Mouse (Mus musculus) urinary bladder, postnatal 25 days (tissue): ENCODE data around the gene Fau.

ENCODE experiments used
- DNase-seq: peaks from one replicate; pipeline ENCODE4 v3.0.0; 2022; ENCODE audit warnings: low spot score

Fau gene

DNA sequence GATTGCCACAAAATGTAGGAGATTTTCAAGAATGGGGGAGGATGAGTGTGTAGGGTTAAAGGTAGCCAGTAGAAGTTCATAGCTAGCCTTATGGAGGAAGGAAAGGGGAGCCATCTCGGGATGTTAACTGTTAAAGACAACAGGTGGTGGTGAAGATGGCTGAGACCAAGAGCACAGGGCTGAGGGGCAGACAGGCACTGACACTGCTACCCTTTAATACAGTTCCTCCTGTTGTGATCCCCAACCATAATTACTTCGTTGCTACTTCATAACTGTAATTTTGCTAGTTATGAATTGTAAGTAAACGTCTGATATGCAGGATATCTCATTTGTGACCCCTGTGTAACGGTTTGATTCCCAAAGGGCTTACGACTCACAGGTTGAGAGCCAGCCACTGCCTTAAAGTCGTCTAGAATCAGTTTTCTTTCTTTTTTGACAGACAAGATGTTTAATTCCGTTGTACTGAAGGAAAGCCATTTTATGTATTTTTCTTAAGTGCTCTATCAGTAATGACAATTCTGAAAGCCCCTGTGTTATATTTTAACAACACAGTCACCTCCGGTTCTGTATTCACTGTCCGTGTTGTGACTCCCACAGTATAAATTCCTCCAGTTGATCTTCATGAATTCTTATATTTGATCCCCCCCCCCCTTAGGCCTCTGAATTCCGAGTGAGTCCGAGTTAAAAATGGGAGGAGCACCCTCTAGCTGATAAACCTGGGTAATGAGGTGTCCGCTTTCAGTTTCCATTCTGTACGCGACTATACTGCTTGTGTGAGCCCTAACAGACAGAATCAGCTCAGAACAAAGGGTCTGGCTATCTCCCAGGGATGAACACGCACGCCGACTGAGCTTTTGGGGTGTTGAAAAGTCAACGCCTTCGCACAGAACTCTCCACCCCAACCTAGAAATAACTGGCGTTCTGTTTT lies 12.0 kb upstream of the Fau start:
- no peak for DNase-seq

DNA sequence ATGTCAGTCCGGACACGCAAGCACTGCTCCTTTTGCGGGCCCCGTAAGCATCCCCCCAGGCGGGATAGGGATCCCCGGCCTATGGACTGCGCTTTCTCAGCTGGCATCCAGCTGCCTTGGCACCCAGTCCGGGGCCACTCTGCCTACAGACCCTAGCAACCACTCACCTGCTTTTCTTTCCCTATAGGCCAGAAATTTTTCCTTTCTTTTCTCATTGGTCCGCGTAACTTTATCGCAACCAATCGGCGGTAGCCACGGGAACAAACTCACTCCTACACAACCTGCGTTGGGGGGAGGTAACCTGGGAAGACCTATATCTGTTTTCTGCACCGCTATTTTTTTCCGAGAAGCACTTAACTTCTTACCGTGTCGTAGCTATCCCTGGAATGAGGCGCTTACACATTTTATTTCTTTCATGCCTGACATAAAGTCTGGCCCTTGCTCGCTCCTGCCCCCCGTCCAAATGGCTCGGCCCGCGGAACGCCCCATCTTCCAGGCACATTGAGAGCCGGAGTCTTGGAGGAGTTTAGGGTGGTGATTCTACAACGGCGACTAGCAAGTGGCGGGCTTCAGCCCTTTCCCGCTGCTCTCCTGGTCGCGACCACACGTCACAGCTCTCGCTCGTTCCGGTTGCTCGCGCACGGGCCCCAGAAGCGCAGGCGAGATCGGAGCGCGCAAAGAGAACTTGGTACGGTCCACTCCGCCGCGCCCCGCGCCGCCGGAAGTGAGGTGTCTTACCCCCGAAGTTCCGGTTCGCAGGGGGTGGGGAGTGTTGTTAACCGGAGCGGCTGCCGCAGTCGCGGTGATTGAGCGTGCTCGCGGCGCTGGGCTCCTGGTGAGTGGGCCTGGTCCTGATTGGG lies 11.1 kb upstream of the Fau start, which contains the start of gene Syvn1:
Syvn1 (plus strand) TSS at position 283 of the 860 bp plus-strand sequence.
- DNase-seq = peak; percentile 86

DNA sequence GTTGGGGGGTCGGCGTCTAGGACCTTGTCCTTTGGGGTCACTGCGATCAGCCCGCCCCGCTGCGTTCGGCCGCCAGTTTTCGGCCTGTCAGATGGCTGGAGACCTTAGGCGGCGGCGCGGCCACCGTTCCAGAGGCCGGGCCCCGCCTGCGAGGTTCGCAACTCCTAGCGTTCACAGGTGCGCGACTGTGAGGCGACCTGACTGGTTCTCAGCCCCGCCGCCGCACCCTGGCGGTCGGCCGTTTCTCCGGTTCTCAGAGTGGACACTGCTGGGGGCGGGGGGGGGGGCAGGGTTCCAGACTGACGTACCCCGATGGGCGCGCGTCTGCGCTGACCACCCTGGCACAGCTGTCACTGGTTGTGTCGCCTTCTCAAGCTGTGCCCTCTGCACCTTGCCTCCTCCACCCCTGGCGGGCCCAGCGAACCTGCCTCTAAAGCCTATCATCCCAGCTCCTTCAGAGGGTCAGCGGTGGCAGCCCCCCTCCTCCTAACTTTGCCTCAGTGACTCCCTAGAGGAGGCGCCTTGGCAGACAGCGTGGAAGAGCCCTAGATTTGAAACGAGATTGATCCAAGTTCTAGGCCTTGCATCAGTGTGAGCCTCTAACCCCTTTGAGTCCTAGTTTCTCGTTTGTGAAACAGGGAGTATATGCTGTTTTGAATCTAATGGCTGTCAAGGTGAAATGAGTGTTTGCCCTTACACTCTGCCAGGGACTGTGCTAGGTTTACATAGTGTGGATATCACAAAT lies 10.3 kb upstream of the Fau start:
- no peak for DNase-seq

DNA sequence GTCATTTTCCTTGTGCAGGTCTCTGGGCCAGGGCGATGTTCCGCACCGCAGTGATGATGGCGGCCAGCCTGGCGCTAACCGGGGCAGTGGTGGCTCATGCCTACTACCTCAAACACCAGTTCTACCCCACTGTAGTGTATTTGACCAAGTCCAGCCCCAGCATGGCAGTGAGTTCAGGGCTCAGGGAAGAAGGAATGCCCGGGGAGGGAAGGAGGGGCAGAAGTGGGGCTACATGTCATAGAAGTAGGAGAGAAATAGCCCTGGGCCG lies 9.8 kb upstream of the Fau start:
- DNase-seq = no peak

DNA sequence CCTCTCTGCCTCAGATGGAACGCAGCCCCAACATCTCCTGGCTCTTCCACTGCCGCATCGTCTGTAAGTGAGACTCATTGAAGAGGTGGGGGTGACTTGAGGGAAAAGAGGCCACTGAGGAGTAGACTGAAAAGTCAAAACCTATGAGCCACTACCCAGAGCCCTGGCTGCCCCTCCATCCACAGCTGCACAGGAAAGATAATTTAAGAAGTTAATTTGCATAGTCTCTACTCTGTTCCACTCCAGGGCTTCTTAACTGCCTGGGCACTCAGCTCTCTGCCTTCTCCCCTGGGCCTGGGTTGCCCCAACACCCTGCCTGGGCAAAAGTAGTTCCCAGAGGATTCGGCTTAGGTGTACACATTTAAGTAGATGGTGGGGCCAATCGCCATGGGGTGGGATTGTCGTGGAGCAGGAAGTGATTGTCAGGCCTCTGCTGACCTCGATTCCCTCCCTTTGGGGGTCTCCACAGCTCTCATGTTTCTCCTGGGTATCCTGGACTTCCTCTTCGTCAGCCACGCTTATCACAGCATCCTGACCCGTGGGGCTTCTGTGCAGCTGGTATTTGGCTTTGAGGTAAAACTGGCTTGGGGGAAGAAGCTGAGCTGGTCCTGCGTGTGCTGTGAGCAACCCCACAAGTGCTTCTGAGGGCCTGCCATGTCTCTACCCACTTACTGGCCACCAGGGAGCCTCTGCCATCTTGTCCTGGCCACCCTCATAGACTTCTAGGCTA lies 8.8 kb upstream of the Fau start:
- DNase-seq = no peak

DNA sequence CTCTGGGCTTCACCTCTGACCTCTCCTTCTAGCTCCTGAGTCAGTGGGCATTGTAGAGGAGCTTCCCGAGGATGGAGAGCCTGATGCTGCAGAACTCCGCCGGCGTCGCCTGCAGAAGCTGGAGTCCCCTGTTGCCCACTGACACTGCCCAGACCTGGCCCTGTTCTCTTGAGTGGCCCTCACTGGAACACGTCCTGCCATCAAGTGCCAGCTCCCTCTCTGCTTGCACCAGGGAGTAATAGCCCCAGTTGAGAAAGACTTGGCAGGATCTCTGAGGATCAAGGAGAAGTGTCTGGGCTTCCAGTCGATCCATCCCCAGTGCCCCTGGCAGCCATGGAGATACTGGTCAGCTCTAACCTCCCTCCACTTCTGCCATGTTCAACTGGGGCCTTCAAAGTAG lies 5.1 kb upstream of the Fau start:
- DNase-seq = no peak

DNA sequence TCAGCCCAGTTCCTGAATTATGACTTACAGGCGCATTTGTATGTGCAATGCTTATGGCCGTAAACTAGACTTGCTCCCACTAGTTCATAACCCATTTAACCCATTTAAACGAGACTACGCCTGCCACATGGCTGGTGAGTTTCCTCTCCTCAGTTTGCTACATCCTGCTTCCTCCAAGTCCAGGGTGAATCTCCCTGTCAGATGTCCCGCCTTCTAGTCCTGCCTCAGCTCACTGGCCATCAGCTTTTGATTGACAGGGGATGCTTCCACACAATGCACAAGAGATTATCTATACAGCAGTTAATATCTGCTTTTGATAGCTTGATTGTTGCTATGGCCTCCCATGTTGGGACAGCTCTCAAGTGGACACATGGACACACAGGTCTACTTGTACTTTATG lies 3.3 kb upstream of the Fau start:
- no peak for DNase-seq

DNA sequence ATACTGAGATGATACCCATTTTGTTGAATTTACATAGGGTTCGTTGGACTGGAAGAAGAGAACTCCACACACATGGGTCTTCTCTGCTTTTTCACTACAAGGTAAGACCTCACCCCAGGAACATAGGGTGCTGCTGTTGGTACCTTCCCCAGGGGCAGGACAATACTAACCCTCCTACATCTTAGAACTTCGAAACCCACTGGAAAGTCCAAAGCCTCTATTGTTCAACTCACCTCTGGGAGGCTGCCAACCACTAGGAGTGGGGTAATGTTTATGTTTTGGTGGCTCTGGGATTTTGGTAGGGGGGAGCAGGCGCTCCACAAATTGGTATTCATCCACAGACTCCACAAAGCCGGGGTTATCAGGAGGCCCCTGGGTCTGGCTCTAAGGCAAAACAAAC lies 948 bp upstream of the Fau start:
- DNase-seq = no peak

DNA sequence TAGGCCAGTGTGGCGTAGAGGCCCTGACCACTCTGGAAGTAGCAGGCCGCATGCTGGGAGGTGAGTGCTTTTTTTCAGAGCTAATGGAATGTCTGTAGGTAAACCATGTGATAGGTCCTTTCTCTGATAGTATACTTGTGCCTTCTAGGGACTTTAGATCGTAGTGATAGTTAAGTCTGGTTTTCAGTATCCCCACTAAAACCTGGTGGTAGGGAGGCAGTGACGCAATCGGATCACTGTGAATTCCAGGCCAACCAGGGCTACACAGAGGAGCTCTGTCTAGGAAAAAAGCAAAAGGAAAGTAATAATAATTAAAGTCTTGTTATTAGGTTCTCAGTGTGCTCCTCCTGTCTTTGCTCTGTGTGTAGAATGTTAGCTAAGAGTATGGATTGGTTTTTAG lies 869 bp downstream of the Fau start:
- no peak for DNase-seq

DNA sequence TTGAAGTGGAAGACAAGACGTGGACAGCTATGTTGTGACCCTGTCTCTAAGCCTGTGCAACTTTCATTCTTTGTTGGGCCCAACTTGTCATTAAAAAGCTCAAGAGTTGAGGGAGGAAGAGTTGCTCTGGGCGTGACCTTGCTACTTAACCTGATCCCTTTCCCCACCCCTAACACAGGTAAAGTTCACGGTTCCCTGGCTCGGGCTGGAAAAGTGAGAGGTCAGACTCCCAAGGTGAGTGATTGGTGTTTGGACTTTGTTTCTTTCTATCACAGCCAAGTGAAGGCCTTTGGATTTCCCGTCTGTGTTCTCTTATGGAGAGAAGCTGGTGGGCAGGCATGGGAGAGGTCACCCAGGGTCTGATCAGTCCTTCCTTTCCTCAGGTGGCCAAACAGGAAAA lies 1.3 kb downstream of the Fau start:
- no peak for DNase-seq

DNA sequence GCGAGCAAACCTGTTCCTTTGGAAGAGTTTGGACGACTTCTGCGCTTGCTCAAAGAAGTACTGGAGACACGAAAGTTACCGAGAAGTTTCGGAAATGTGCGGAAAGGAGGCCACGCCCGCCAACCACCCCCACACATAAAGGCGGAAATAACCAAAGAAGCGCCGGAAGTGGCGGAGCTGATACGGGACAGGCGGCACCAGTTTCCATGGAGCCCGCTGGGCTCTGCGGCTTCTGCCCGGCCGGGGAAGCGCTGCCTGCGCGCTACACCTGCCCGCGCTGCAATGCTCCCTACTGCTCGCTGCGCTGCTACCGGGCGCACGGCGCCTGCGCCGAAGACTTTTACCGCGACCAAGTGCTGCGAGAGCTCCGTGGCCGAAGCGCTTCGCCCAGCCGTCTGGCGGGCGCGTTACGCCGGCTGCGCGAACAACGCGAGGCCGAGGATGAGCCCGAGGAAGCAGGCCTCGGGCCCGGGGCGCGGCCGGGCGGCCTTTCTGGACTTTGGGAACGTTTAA lies 3.4 kb downstream of the Fau start, which contains the start of gene Znhit2:
Znhit2 (plus strand) TSS at position 172 of the 513 bp plus-strand sequence.
- DNase-seq = peak; percentile 84

DNA sequence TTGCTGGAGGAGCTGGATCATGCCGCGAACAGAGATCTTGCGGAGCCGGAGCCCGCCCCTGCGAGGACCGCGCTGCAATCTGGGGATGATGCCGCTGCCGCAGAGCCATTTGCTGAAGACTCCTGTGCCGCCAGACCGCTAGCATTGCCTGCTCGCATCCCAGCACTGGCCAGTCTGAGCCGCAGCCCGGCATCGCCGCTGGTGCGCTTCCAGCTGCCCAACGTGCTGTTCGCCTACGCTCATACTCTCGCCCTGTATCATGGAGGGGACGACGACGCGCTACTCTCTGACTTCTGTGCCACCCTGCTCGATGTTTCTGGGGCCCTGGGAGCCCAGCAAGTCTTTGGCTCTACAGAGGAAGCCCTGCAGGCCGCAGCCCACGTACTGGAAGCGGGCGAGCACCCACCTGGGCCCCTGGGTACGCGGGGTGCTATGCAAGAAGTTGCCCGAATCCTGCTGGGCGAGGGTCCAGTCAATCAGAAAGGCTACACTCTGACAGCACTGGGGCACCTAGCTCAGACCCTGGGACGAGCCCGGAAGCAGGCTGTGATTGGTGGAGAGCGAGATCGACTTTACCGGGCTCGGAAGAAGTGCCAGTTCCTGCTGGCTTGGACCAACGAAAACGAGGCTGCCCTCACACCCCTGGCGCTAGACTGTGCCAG lies 4.1 kb downstream of the Fau start:
- DNase-seq = peak; percentile 30

DNA sequence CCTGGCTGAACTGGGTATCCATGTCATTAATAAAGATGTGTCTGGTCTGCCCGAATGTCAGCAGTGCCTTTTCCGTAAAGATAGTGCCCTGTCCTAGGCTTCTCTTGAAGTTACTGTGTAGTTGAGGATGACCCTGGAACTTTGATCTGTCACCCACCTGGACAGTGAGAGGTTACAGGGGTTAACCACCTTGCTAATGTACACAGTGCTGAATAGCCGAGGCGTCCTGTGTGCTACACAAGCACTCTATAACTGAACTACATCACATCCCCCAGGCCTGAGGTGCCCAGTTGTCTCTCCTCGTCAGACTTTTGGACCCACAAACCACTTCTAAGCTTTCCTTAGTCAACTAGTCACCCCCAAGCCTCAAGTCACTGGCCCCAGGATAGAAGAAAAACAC lies 4.8 kb downstream of the Fau start:
- DNase-seq = no peak

DNA sequence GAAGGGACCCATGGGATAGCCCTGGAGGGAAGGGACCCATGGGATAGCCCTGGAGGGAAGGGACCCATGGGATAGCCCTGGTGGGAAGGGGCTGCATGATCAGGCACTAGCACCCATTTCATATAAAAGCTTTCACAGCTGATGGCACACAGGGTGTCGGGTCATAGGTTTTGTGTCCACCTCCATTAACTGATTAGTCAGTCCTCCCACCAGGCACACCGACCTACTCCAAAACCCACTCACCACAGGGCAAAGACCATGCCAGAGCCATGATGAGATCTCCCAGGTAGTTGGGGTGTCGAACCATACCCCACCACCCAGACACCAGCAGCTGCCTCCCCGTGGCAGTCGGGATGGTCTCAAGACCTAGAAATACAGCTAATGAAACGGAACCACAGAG lies 5.4 kb downstream of the Fau start:
- DNase-seq = no peak

DNA sequence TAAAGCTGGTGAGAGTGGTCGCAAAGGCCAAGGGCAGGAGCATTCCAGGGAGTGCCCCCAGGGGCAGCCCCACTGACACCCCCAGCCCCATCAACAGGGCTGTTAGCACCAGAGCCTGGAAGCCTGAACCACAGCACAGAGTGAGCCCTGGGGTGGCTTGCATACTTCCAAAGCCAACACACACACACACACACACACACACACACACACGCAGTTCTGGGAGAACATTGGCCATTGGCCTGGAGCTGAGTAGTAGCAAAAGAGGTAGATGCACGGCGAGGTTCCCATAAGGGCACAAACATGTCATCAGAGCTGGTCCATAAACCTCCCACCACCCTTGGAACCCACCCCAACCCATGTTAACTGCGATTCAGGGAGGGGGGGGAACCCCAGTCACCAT lies 8.9 kb downstream of the Fau start:
- no peak for DNase-seq

DNA sequence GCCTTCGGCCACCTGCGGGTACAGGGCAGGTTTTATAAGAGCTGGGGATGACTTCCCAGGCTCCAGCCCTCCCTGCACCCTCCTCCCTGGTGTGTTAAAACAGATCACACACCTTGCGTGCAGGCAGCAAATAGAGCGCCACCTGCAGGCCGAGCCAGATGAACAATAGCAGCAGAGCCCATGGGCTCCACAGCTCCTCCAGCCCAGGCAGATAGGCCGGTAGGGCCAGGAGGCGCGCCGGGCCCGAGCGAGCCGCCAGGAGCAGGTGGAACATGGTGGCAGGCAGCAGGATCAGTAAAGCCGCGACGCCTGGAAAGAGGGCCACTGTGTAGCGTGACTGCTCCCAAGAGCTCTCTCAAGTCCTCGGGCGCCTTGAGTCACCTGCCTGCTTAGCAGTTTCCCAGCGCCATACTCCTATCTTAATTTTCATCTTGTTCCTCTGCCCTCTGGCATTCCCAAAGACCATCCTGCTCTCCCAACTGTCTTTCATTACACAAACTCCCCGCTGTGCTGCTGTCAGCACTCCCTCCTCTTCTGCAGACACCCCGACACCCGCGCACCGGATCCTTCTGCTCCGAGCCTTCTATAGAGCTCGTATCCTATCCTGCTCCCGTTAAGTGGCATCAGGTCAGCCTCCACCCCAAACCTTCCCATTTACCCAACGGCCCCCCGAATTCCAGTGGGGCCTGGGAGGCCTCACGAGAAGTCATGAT lies 9.5 kb downstream of the Fau start:
- peak; percentile 78 for DNase-seq

DNA sequence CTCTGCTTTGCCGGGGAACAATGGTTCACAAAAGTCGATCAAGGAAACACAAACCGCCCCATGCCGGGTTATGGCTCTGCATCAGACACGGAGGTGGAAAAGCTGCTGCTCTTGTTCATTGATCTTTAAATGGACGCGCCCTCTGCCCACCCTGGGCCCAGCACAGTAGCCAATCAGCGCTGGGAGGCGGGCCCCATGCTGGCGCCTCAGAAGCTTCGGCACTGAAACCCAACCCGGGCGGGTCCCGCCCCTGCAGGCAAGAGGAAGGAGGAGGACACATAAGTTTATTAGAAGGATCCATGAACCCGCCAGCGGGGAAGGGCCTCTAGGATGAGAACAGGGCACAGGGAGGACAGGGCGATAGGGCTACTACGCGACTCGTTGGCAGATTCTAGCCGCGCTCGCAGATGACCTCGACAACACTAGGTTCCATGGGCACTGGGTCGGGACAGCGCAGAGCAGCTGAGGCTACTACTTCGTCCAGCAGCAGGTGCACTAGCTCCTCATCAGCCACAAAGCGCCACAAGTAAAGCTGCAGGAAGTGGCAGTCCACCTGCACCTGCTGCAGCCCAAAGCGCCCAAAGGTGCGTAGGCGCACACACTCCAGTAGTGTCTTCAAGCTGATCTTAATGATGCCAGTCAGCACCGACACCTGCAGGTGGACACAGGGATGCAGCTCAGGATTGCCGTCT lies 10.2 kb downstream of the Fau start, which contains the start of gene Tm7sf2:
Tm7sf2 (minus strand) TSS at position 650 of the 692 bp plus-strand sequence.
- DNase-seq = peak; percentile 83

DNA sequence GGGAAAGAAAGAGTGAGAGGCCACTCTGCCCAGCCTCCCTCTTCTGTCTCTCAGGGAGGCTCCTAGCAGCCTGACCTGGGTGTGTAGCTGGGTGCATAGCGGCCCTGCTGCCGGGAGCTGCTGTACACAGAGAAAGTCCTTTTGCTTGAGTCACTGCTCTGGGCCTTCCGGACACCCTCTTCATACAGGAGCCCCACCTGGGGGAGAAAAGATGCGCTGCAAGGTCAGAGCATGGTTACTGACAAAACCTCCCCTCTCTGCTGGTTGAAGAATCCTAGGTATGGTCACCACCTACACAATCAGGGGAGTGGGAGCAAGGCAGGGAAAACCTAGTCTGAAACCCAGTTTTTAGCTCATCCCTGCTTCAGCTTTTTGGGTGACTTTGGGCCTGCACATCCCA lies 11.3 kb downstream of the Fau start:
- no peak for DNase-seq

DNA sequence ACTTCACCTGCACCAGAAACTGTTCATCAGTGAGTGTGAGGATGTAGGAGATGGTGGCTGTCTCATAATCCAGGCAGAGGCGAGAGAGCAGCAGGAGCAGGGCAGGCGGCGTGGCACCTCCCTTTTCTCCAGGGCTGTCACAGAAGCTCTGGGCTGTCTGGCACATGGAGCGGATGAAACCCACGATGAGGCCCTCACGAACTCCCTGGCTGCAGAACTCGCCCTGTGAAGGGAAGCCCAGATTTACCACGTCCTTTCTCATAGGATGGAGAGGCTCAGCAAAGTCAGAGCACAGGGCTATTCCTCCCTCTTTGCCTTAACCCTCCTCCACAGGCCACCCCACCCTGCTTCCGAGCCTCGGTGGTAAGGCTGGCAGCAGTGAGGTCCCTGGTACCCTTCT lies 12.2 kb downstream of the Fau start:
- DNase-seq = no peak
